Mouse (Mus musculus) megakaryocyte, embryonic 14.5 days (primary cell): ENCODE results near the gene Grin1.

Experiments used
- FLI1 ChIP-seq: IDR thresholded peaks from 2 replicates; pipeline ENCODE4 v1.6.1; 2012; ENCODE audit warnings: low read length, inconsistent platforms, mixed read lengths
- GATA1 ChIP-seq: IDR thresholded peaks from 3 replicates; pipeline ENCODE4 v1.6.1; 2012; ENCODE audit warnings: mixed read lengths, low read length, inconsistent platforms, borderline replicate concordance

GRCm38 (mm10) chr2:25267746-25268309 is 51.2 kb downstream of the Grin1 start:
- TF ChIP-seq GATA1 = no peak
- no peak for TF ChIP-seq FLI1
